Mouse (Mus musculus) lung, postnatal 0 days (tissue): ENCODE data around the gene Rbm26.

Experiments
- CTCF ChIP-seq: IDR thresholded peaks from 2 replicates; pipeline ENCODE4 v1.5.1; 2016; ENCODE audit warnings: antibody characterized with exemption, mild to moderate bottlenecking
- EP300 ChIP-seq: IDR thresholded peaks from 2 replicates; pipeline ENCODE4 v1.6.1; 2016; ENCODE audit warnings: antibody characterized with exemption, mild to moderate bottlenecking, control low read depth

DNA sequence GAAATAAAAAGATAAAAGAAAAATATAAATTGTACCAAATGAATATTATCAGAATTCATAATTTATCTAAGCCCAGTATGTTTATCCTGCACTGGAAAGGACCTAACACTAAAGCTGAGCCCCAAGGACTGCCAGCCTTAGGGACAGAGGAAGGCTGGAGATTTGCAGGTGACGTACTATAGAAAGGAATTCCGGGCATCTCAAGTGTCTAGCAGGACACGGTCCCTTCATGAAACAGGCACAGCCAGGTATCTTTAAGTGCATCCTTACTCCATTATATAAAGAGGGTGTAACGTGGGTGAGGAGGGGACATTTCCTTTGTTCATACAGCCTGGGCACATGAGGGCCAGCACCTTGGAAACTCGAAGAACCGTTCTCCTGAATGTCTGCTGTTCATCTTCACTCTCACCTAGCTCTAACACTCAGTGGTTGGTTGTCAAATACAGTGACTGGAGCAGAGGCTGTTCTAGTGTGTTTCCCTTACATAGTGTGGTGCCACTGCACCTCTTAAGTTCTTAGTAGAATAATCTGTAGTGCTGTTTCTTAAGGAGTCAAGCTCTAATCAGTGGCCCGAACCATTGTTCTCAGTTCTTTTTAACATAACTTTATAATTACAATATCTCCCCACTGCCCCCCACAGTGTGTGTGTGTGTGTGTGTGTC, 91.7 kb downstream of the Rbm26 start:
- TF ChIP-seq CTCF, result no peak
- peak; percentile 85 for TF ChIP-seq EP300
